Mouse (Mus musculus) megakaryocyte, embryonic 14.5 days (primary cell): ENCODE data around the gene Ptcra.

ENCODE experiments used
- FLI1 ChIP-seq: IDR thresholded peaks from 2 replicates; pipeline ENCODE4 v1.6.1; 2012; ENCODE audit warnings: low read length, inconsistent platforms, mixed read lengths
- GATA1 ChIP-seq: IDR thresholded peaks from 3 replicates; pipeline ENCODE4 v1.6.1; 2012; ENCODE audit warnings: mixed read lengths, low read length, inconsistent platforms, borderline replicate concordance

GRCm38 (mm10) chr17:46712442-46712841 is 51.1 kb downstream of the Ptcra start:
- TF ChIP-seq GATA1 = no peak
- TF ChIP-seq FLI1 = no peak
